Mouse (Mus musculus) adrenal gland, postnatal 36 days (tissue): ENCODE data around the gene Lrpap1. TPM values are rescaled to one million over a fixed set of nuclear protein-coding genes. Genes with fewer than 3 reads are reported as not detected.

Source experiments
- DNase-seq, 2 experiments: peaks; one replicate each; pipeline ENCODE4 v3.0.0; 2021; ENCODE audit warnings: mixed read lengths in 1 of 2
- total RNA-seq, 2 experiments: library from RNA; stranded (reverse); gene quantifications; 2 replicates each; pipeline ENCODE4 v1.2.3; 2021

The Lrpap1 gene
- total RNA-seq, 2 experiments from 2014 or later = 110 to 120 TPM

DNA sequence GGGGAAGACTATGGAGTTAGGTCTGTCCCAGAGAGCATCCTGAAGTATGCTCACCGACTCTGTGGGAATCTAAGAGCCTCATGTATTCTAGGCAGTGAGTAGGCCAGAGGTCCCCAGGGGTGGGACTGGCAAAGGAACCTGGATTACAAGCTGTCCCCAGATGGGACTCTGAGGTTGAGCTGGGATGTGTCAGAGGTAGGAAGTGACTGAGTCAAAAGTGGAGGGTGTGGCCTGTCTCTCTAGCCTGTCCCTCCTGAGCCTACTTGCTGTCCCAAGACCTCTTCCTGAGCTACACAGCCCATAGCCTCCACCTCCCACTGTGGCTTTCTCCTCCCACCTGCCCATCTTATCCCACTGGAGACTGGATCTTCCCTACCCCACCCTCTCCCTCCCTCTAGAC, 47.4 kb downstream of the Lrpap1 start:
- peak in 1 of 2 experiments; percentile 33 for DNase-seq

DNA sequence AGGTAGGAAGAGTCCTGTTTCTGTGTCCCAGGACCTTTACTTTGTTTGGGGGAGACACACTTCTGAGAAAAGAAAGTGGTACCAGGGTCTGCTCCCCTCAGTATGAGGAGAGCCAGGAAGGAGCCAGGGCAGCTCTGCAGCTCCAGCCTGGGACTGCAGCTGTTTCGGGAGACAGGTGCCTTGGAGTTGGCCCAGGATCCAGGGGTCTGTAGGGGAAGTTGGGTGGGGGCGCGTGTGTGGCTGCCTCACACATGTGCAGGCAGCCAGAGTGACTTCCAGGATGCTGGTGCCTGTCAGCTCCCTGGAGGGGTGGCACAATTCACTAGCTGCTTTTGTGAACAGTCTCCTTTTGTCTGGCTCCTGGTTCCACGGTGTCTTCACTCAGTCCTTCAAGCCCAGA, 48.0 kb downstream of the Lrpap1 start:
- no peak for DNase-seq

DNA sequence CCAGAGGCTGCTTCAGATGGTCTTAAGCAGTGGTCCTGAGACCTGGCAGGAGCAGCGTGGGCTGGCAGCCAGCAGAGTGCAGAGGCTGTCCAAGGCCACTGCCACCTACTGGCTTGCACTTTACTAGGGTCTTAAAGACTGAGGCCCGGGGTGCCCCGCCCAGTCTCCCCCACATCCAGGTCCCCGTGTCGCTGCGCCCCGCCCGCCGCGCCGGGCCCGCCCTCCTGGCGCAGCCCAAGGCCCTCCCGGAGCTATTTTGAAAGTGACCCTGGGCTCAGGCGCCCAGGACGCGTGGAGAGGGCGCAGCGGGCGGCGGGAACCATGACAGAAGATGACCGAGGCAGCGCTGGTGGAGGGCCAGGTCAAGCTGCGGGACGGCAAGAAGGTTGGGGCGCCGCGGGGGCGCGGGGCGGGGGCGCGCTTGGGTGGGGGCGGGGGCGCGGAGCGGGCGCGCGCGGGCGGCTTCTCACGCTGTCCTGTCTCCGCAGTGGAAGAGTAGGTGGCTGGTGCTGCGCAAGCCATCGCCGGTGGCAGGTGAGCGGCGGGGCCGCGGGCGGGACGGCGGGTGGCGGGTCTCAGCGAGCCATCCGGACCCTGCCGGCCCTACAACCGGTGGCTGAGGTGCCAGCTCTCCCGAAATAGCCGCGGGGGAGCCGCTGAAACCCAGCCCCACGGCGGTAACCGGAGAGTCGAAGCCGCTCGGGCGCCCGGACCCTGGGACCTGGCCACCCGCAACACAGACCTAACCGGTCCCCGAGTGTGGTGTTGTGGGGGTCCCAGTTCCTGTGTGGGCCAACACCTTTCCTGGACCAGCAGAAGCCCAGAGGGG, 48.7 kb downstream of the Lrpap1 start, which contains the start of gene Dok7:
Gene Dok7 (plus strand): TSS at position 163 of the 829 bp plus-strand sequence.
- peak; percentile 81 to 85 for DNase-seq

DNA sequence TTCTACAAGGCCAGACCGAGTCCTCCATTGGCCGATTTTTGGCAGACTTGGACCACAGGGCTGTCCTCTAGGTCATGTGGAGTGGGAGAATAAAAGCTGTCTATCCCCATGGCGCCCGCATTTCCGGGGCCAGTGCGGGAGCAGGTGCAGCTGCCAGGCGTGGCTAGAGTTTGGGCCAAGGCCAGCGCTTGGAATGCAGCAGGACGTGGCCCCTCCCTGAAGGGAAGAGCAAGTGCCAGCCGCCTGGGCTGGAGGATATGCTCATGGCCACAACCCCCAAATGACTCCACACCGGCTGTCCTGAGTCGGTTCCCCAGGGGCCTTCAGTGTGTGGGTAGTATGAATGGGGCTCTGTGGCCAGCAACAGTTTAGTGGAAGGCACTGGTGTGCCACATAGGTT, 50.5 kb downstream of the Lrpap1 start:
- DNase-seq = peak; percentile 79 to 83

DNA sequence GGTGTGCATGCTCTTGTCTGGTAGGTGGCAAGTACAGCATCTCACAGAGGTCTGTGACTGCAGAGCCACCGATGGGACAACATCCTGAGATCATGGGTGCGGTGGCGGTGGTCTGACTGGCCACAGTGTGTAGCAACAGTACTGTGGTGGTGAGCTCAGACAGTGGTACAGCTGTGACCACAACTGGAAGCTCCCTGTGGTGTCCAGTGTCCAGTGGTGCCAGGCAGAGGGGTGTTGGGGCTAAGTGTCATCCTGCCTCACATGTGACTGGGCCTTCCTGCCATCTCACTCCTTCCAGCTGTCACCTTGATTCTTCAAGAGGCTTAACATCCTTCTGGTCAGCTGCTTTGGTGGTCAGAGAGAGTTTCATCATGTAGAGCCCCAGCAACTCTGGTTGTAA, 50.9 kb downstream of the Lrpap1 start:
- DNase-seq = no peak

DNA sequence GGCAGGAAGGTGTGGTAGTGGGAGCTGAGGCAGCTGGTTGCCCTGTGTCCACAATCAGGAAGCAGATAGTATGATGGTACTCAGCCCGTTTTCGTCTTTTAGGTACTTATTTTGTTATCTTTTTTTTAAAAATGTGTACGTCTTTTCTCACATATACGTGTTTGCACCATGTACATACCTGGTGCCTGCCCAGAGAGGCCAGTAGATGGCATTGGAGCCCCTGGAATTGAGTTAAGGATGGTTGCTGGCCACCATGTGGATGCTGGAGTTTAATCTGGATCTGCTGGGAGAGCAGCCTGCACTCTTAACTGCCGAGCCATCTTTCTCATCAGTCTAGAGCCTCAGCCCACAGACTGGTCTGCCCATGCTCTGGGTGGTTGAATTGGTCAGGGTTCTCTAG, 55.0 kb downstream of the Lrpap1 start:
- peak in 1 of 2 experiments; percentile 42 for DNase-seq

DNA sequence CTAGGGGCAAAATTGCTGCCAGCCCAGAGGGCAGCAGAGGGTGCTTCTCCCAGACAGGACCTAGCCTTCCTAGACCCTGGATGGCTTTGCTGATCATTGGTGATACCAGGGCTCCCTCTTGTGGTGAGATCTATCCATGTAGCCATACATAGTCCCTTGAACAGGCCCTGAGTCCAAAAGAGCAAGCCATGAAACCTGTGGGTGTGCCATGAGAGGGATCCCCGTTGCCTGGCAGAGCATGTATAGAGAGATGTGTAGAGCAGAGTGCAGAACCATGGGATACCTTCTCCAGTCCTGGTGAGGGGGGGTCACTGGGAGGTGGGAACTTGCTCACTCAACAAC, 62.5 kb downstream of the Lrpap1 start:
- DNase-seq = peak; percentile 66 to 86

DNA sequence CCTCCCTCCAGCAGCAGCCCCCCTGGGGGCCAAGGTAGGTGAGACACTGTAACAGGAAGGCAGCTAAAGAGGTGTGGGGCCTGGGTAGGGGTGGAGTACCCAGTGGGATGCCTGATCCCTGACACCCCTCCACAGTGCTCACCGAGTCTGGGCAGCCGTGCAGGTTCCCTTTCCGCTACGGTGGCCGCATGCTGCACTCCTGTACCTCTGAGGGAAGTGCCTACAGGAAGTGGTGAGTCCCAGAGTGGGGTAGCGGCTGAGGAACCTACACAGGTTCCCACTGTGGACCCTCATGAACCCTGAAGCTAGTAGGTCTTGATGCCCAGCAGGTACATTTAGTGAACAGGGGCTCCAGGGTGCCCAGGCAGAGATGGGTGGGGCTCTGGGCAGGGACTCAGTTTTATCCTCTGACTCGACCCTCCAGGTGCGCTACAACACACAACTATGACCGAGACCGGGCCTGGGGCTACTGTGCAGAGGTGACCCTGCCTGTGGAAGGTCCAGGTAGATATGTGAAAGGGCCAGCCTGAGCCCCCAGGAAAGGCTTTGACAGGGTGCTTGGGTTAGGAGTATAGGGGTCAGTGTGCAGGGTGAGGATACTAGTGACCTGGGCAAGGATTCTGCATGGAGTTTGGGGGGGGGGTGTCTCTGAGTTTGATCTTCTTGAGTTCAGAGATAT, 63.0 kb downstream of the Lrpap1 start:
- DNase-seq = no peak

Other genes with a start within 250 kb of the Lrpap1 start
- gene Msantd1, start 197.8 kb downstream of the Lrpap1 start, total RNA-seq = 1 to 10 TPM; 1.5 to 2.5 TPM
- gene Rgs12, start 156.3 kb downstream of the Lrpap1 start, total RNA-seq = 10 to 100 TPM; 13.3 to 28.6 TPM
- 1 to 10 TPM in 1 of 2 experiments, under 1 TPM in 1; 0.96 to 1.2 TPM for gene Hgfac, start 64.3 kb downstream of the Lrpap1 start, total RNA-seq
- 10 to 100 TPM; 10.6 to 20.9 TPM for gene Dok7, start 49.0 kb downstream of the Lrpap1 start, total RNA-seq
- gene Adra2c, start 172.6 kb upstream of the Lrpap1 start, total RNA-seq = under 1 TPM; 0.30 to 0.53 TPM